Mouse (Mus musculus) kidney, adult 2 months (tissue): ENCODE data around the gene Ndufc1.

Experiments
- CTCF ChIP-seq: fragments of 200-500 bp; conservative IDR thresholded peaks from 2 replicates; pipeline ENCODE4 v1.5.1; 2011; ENCODE audit warnings: low read depth, mild to moderate bottlenecking, control low read depth, low read length, moderate library complexity, mixed read lengths; ENCODE audit not compliant: insufficient read depth, insufficient read length
- POLR2A ChIP-seq: fragments of 200-500 bp; IDR thresholded peaks from one replicate; pipeline ENCODE4 v1.6.1; 2011; ENCODE audit warnings: low read depth, low read length, control low read depth

DNA sequence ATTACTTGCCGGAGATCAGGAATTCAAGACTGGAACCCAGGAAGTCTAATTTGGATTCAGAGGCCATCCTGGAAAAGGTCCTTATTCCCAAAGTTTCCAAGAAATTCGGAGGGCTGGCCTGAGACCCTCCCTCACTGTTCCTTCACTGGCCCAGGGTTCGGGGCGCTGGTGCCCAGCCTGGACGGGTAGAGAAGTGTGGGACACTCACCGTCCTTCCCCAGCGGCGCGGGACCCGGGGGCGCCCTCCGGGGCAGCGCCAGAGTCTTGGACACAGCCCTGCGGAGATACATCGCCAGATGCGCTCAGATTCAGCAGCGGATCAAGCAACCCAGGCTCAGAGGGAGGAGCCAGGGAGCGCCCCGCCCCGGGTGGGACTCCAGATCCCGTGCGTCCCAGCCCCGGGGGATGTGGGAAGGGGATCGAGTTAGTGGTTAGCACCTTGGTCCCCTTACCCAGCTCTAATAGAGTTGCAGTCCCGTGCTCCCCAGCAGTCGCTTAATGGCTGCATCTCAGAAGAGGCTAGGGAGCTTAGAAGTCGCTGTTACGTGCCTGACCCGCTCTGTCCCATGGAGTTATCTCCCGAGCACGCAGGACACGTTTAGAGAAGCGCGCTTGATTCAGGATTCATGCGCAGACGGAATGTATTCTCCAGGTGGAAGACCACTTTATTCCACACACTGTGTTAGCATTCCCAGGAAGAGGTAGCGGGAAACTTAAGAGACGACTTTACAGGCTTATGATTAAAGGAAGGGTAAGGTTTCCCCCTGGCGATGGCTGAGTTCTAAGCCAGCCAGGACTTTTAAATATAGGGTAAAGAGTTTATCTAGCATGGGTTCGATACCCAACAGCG, 12.3 kb downstream of the Ndufc1 start, which contains the start of gene Mgarp:
- 0 out of 2 replicates have a peak, but pooled peaks have one; percentile 9 for TF ChIP-seq CTCF
- TF ChIP-seq POLR2A, result no peak
